Mouse (Mus musculus): Measurements from ENCODE around the gene Yipf1. TPM values are rescaled to one million over a fixed set of nuclear protein-coding genes. Genes with fewer than 3 reads are reported as not detected.

The Yipf1 gene
- polyA plus RNA-seq, 1 experiment from 2014 or later: 56.2 TPM

DNA sequence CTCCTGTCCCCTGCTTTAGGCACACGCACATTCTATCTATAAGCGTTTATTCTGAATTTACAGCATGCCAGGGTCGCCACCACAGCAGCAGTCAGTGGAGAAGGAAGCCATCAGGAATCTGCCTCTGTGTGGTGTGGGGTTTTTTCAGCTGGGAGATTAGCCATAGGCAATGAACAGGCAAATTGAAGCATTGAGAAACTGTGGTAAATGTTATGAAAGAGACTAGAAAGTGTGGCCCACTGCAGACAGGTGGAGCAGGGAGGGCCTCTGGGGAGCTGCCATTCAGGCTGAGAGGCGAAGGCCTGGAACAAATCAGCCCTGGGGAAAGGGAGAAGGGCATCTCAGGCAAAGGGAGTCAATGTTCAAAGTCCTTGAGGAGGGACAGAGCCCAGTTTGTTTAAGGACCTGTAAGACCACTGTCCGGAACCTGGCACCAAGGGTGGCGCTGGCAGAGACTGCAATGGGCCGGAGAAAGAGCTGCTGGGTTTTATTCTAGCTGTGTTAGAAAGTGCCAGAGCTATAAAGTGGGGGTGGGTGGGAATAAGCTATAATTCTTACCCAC lies 14.3 kb upstream of the Yipf1 start:
- Histone ChIP-seq H3K9ac (no peak overlapping the region), H3K27me3 (replicated peaks) (no peaks in the 10 kb centered on the region), H3K27ac (no peak overlapping the region), H3K4me1 (no peaks in the 10 kb centered on the region), H3K4me2 (no peak overlapping the region), H3K4me3 (no peak overlapping the region), H3K36me3 (replicated peaks) (no peaks in the 10 kb centered on the region), H3K9me3 (no peaks in the 10 kb centered on the region)
- no peak for ATAC-seq (replicated peaks)
- 82% methylated on average over 7 of the region's 7 CpGs for WGBS

- no peak overlapping the region for H3K27ac ChIP-seq
- H3K27me3 ChIP-seq (replicated peaks): no peaks in the 10 kb centered on the region
- H3K9ac ChIP-seq: no peak overlapping the region
- no peaks in the 10 kb centered on the region for H3K36me3 ChIP-seq (replicated peaks)
- no peak for ATAC-seq (replicated peaks)
- WGBS: 78% methylated on average over 4 of the region's 4 CpGs
- no peaks in the 10 kb centered on the region for H3K9me3 ChIP-seq
- no peak overlapping the region for H3K4me2 ChIP-seq
- no peak overlapping the region for H3K4me3 ChIP-seq
- no peaks in the 10 kb centered on the region for H3K4me1 ChIP-seq
Observed at GRCm38 (mm10) chr4:107300371-107300770, 13.8 kb upstream of the Yipf1 start.

DNA sequence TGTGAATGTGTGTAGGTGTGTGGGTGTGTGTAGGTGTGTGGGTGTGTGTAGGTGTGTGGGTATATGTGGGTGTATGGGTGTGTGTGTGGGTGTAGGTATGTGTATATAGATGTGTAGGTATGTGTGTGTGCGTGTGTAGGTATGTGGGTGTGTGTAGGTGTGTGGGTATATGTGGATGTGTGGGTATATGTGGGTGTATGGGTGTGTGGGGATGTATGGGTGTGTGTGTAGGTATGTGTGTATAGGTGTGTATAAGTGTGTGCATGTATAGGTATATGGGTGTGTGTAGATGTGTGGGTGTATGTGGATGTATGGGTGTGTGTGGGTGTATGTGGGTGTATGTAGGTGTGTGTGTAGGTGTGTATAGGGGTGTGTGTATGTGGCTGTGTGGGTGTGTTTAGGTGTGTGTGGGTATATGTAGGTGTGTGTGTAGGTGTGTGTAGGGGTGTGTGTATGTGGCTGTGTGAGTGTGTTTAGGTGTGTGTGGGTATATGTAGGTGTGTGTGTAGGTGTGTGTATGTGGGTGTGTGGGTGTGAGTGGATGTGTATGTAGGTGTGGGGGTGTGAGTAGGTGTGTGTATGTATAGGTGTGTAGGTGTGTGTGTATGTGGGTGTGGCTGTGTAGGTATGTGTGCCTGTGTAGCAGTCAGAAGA lies 13.1 kb upstream of the Yipf1 start:
- Histone ChIP-seq H3K27me3 (replicated peaks) (no peaks in the 10 kb centered on the region), H3K4me3 (no peak overlapping the region), H3K9me3 (no peaks in the 10 kb centered on the region), H3K4me1 (no peaks in the 10 kb centered on the region), H3K36me3 (replicated peaks) (no peaks in the 10 kb centered on the region), H3K9ac (no peak overlapping the region), H3K27ac (no peak overlapping the region), H3K4me2 (no peak overlapping the region)
- 100% methylated on average over 1 of the region's 1 CpGs for WGBS
- no peak for ATAC-seq (replicated peaks)

- Histone ChIP-seq H3K4me2 (no peak overlapping the region), H3K4me1 (no peaks in the 10 kb centered on the region), H3K9me3 (no peaks in the 10 kb centered on the region), H3K36me3 (replicated peaks) (no peaks in the 10 kb centered on the region), H3K9ac (no peak overlapping the region), H3K27ac (no peak overlapping the region), H3K4me3 (no peak overlapping the region), H3K27me3 (replicated peaks) (no peaks in the 10 kb centered on the region)
- no peak for ATAC-seq (replicated peaks)
- WGBS: 90% methylated on average over 9 of the region's 9 CpGs
Observed at GRCm38 (mm10) chr4:107302221-107302620, 11.9 kb upstream of the Yipf1 start.

DNA sequence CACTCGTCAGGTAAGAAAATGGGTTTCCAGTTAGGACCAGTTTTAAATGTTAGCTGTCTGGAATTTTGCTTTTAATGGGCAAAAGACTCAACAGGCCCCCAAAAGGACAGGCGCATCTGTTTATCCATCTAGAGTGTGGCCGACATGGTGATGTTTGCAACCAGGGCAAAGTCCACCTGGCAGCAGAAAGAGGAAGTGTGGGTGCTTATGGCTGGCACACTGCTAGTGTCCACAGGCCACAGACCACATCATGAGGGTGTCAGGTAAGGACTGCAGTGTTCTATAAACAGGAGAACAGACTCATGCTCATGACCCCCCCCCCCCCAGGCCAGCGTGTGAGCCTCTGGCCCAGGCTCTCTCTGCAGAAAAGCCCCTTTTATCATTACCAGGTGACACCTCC lies 11.3 kb upstream of the Yipf1 start:
- 84% methylated on average over 4 of the region's 4 CpGs for WGBS

DNA sequence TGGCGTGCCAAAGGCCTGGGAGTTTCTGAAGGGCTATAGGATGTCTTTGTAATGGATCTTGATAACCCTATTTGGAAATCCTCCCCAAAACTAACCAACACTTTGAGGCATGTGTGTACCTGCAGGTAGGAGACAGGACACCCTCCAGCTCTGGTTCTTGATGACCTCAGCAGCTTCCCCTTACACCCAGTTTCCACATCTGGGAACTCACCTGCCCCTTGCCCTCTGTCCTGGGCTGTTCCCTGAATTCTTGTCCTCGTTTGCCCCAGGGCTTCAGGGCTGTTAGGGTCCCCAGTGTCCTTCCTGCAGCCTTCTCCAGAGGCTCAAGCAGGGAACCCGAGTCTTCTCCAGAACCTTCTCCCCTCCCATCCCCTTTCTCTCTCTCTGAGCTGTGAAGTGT lies 10.6 kb upstream of the Yipf1 start:
- no peaks in the 10 kb centered on the region for H3K9me3 ChIP-seq
- H3K9ac ChIP-seq: no peak overlapping the region
- H3K4me3 ChIP-seq: no peak overlapping the region
- no peak overlapping the region for H3K27ac ChIP-seq
- 67% methylated on average over 3 of the region's 3 CpGs for WGBS
- no peaks in the 10 kb centered on the region for H3K27me3 ChIP-seq (replicated peaks)
- no peak for ATAC-seq (replicated peaks)
- no peaks in the 10 kb centered on the region for H3K4me1 ChIP-seq
- no peak overlapping the region for H3K4me2 ChIP-seq
- H3K36me3 ChIP-seq (replicated peaks): no peaks in the 10 kb centered on the region

More for the DNA sequence above, 11.3 kb upstream of the Yipf1 start:
- no peaks in the 10 kb centered on the region for H3K4me1 ChIP-seq
- no peak overlapping the region for H3K4me2 ChIP-seq
- no peaks in the 10 kb centered on the region for H3K9me3 ChIP-seq
- no peak overlapping the region for H3K9ac ChIP-seq
- H3K27ac ChIP-seq: no peak overlapping the region
- H3K4me3 ChIP-seq: no peak overlapping the region
- no peaks in the 10 kb centered on the region for H3K36me3 ChIP-seq (replicated peaks)
- no peak for ATAC-seq (replicated peaks)
- no peaks in the 10 kb centered on the region for H3K27me3 ChIP-seq (replicated peaks)

DNA sequence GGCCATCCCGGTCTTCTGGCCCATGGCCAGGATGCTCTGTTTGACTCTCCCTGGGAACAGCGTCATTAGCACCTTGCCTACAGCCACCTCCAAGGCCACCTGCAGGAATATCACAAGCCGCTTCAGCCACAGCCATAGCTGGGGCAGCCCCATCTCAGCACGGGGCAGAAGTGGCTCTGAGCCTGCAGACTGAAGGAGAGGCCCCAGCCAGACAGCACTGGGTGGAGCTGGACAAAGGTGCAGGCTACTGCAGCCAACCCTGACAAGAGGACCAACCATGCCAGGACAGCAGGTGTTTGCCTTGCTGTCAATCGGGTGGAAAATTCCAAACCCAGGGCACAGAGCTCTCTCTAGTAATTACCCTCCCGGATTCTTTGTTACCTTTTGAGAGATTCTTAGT lies 7.2 kb upstream of the Yipf1 start, which contains the start of gene Dio1:
TSS of gene Dio1 (minus strand) at position 204 of the 400 bp plus-strand sequence.
- no peak within 1 kb of the TSS for H3K4me2 ChIP-seq
- H3K27ac ChIP-seq: no peak within 1 kb of the TSS
- H3K9me3 ChIP-seq: no peaks in the 10 kb centered on the region
- H3K4me3 ChIP-seq: no peak within 1 kb of the TSS
- H3K27me3 ChIP-seq (replicated peaks): no peaks in the 10 kb centered on the region
- 60% methylated on average over 6 of the region's 6 CpGs for WGBS
- H3K36me3 ChIP-seq (replicated peaks): no peaks in the 10 kb centered on the region
- H3K9ac ChIP-seq: no peak within 1 kb of the TSS
- ATAC-seq (replicated peaks): no peak
- H3K4me1 ChIP-seq: no peaks in the 10 kb centered on the region

DNA sequence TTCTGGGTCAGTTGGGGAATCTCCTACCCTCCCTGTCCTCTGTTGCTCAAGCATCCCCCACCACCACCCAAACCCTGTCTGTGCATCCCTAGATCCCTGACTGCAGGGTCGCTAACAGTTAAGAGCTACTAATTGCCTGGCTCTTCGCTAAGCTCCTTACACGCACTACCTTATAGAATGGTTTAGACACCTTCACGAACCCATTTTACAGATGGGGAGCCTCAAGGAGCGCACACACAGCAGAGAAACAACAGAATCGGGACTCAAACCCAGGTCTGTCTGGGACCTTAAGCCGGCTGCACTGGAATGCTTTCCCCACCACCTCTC lies 279 bp downstream of the Yipf1 start:
- ATAC-seq (replicated peaks): no peak
- H3K4me2 ChIP-seq: peak overlapping the region; percentile 59
- H3K9ac ChIP-seq: peak overlapping the region; percentile 53
- WGBS: 9% methylated on average over 7 of the region's 7 CpGs
- peaks cover 14% of the 10 kb centered on the region; the same call in 1 of the 2 replicates for H3K36me3 ChIP-seq (replicated peaks)
- peaks cover 12% of the 10 kb centered on the region for H3K4me1 ChIP-seq
- H3K4me3 ChIP-seq: peak overlapping the region; percentile 63
- peak overlapping the region; percentile 46; the same call in 1 of the 2 replicates for H3K27ac ChIP-seq
- no peaks in the 10 kb centered on the region for H3K27me3 ChIP-seq (replicated peaks)
- H3K9me3 ChIP-seq: no peaks in the 10 kb centered on the region

DNA sequence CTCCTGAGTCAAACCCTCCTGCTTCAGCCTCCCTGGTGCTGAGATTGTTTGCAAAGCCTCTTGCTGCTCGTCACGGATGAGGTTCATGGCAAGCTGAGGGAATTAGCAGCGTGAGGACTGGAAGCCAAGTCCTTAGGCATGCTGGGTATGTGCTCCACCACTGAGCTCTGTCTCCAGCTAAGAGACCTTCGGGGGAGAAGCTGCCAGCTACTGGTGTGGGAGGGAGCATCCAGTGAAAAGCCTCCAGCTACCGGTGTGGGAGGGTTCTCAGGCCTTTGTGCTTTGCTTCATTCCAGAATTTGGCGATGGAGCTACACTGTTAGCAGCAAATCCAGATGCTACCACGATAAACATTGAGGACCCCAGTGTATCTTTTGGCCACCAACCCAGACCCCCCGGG lies 4.5 kb downstream of the Yipf1 start:
- Histone ChIP-seq H3K4me2 (no peak overlapping the region), H3K9me3 (no peaks in the 10 kb centered on the region), H3K27ac (no peak overlapping the region), H3K4me3 (no peak overlapping the region), H3K36me3 (replicated peaks) (peaks cover 25% of the 10 kb centered on the region), H3K4me1 (peaks cover 8% of the 10 kb centered on the region), H3K9ac (no peak overlapping the region), H3K27me3 (replicated peaks) (no peaks in the 10 kb centered on the region)
- WGBS: 81% methylated on average over 8 of the region's 8 CpGs
- no peak for ATAC-seq (replicated peaks)

- H3K27me3 ChIP-seq (replicated peaks): no peaks in the 10 kb centered on the region
- no peak overlapping the region for H3K9ac ChIP-seq
- no peak overlapping the region for H3K27ac ChIP-seq
- no peaks in the 10 kb centered on the region for H3K9me3 ChIP-seq
- no peak overlapping the region for H3K4me2 ChIP-seq
- no peak for ATAC-seq (replicated peaks)
- no peaks in the 10 kb centered on the region for H3K4me1 ChIP-seq
- H3K36me3 ChIP-seq (replicated peaks): peaks cover 25% of the 10 kb centered on the region
- H3K4me3 ChIP-seq: no peak overlapping the region
- 78% methylated on average over 2 of the region's 2 CpGs for WGBS
Observed at GRCm38 (mm10) chr4:107321041-107321440, 6.9 kb downstream of the Yipf1 start.

DNA sequence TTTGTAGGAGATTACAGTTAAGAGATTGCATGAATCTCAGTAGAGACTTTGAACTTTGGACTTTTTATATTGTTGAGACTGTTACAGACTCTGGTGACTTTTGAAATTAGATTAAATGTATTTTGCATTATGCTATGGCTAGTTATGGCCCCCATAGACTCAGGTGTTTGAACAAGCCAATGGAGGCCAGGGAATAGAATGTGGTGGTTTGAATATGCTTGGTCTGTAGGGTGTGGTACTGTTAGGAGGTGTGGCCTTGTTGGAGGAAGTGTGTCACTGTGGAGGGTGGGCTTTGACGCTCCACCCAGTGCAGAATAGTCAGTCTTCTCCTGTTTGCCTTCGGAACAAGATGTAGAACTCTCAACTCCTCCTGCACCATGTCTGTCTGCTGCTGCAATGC lies 8.9 kb downstream of the Yipf1 start:
- peaks cover 19% of the 10 kb centered on the region for H3K36me3 ChIP-seq (replicated peaks)
- ATAC-seq (replicated peaks): no peak

GRCm38 (mm10) chr4:107328530-107328929 lies 14.4 kb downstream of the Yipf1 start:
- Histone ChIP-seq H3K4me1 (no peaks in the 10 kb centered on the region), H3K27ac (no peak overlapping the region), H3K4me2 (no peak overlapping the region), H3K36me3 (replicated peaks) (peaks cover under 1% of the 10 kb centered on the region), H3K4me3 (no peak overlapping the region), H3K27me3 (replicated peaks) (no peaks in the 10 kb centered on the region), H3K9me3 (no peaks in the 10 kb centered on the region), H3K9ac (no peak overlapping the region)
- 96% methylated on average over 8 of the region's 8 CpGs for WGBS
- no peak for ATAC-seq (replicated peaks)

More for the DNA sequence above, 8.9 kb downstream of the Yipf1 start:
- WGBS: 92% methylated on average over 2 of the region's 2 CpGs
- H3K27ac ChIP-seq: no peak overlapping the region
- no peak overlapping the region for H3K4me2 ChIP-seq
- no peaks in the 10 kb centered on the region for H3K27me3 ChIP-seq (replicated peaks)
- H3K4me1 ChIP-seq: no peaks in the 10 kb centered on the region
- no peak overlapping the region for H3K9ac ChIP-seq
- no peak overlapping the region for H3K4me3 ChIP-seq
- H3K9me3 ChIP-seq: no peaks in the 10 kb centered on the region

GRCm38 (mm10) chr4:107333514-107333913 lies 19.4 kb downstream of the Yipf1 start:
- Histone ChIP-seq H3K9me3 (no peaks in the 10 kb centered on the region), H3K27me3 (replicated peaks) (no peaks in the 10 kb centered on the region), H3K36me3 (replicated peaks) (no peaks in the 10 kb centered on the region), H3K4me2 (no peak overlapping the region), H3K4me1 (no peaks in the 10 kb centered on the region), H3K4me3 (no peak overlapping the region), H3K27ac (no peak overlapping the region), H3K9ac (no peak overlapping the region)
- 88% methylated on average over 4 of the region's 4 CpGs for WGBS
- ATAC-seq (replicated peaks): no peak
